Mouse (Mus musculus): ENCODE data around the gene Ppp1r12b.

- TF ChIP-seq CTCF (IDR thresholded peaks at IDR 0.05; ENCODE audit: low read depth) (no peak), EP300 (optimal IDR thresholded peaks at IDR 0.05) (no peak)
Observed at GRCm38 (mm10) chr1:134851211-134851610, 104.5 kb downstream of the Ppp1r12b start.
